Mouse (Mus musculus): Measurements from ENCODE around the gene Noxa1.

Noxa1 gene

DNA sequence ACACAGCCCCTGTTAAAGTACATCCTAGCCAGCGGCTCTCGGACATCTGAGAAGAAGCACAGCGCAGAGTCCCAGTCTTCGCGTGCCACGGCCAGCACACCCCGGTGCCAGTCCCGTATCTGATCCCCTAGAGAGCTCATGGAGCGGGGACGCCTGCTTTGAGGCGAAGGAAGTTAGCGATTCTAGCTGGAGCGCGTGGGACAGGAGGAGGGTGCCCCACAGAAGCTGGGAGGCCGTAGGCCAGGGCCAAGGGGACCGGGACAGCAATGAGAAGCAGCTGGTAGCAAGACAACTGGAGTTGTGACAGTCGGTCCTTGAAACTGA is 202 bp downstream of the Noxa1 start:
- no peak for DNase-seq

DNA sequence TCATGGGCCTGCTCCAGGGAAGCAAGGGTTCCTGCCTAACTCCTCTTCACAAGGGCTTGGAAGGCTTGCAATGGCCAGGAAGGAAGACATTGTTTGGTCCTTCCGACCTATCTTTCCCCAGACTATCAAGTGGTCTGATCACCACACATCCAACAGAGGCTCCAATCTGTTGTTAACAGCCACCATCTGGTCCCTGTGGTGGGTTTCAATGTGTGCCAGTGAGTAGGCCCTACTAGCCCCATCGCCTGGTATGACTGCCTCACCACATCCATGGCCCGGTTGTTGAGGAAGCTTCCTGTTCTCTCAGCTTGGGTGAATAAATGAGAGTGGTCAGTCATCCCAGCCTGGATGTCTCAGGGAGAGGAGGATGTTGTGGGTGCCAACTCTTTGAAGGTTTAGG is 6.3 kb downstream of the Noxa1 start:
- DNase-seq, result no peak

DNA sequence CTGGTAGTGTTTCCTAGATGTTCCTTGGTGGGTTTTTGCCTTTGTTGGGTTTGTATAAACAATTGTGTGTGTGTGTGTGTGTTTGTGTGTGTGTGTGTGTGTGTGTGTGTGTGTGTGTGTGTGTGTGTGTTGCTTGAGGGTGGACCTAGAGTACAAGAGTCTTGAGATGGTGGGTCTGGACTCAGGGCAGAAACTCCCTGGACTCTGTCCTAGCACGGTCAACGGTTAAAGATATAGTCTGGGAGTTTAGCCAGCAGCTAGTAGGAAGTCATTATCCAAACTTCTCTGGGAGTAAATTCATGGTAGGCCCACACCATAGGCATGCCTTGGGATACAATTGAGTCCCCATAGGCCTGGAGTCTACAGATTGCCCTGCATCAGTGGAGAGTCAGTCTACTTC is 7.1 kb downstream of the Noxa1 start:
- peak; percentile 22 for DNase-seq

DNA sequence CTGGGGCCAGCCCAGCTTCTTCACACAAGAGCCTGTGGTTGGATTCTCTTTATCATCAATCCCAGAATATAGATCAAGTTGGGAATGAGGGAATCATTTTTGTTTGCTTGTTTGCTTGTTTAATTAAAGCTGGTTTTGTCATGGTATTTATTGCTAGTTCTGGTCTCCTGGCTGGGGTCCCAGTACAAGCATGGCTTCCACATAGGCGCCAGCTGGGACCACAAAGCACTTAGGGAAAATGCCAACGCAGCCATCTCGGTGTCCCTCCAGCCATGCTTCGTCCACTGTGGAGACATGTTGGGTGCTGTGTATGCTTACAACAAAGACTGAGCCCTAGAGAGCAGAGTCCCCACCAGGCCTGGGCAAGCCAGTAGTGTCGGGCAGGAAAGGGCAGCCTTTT is 9.4 kb downstream of the Noxa1 start:
- DNase-seq, result no peak

DNA sequence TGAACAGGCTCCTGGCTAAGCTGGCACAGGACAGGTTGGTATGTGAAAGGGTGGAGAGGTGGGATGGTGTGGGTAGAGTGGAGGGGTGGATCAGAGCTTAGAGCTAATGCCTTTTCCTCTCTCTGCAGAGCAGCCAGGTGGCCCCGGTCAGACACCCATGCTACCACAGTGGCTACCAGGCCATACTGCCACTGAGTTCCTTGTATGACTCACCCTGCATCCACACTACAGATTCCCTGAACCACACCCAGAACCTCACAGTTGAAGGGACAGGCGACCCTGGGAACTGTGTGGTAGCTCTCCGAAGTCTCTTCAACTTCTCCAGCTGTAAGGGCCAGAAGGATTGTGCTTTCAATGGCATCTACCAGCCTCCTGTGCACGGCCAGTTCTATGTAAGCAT is 11.3 kb downstream of the Noxa1 start:
- DNase-seq, result no peak

DNA sequence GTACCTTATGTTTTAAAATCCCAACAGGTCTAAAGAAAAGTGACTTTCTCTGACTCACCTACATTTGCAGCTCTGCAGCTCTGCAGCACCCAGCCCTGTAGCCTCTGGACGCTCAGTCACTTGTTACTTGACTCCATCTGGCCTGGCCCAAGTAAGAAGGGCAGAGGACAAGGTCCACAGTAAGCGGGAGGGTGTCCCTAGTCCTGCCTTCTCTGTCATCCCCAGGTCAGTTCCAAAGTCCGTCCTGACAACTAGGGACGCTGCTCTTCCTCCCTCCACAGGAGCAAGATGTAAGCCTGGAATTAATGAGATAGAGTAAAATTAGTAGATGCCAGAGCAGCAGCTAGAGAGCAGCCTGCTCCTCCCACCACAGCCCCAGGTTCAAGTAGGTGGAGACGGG is 14.9 kb downstream of the Noxa1 start, which contains the start of gene Entpd8:
Gene Entpd8, plus strand, starts transcription at position 229 of the 400 bp plus-strand sequence.
- peak; percentile 90 for DNase-seq

DNA sequence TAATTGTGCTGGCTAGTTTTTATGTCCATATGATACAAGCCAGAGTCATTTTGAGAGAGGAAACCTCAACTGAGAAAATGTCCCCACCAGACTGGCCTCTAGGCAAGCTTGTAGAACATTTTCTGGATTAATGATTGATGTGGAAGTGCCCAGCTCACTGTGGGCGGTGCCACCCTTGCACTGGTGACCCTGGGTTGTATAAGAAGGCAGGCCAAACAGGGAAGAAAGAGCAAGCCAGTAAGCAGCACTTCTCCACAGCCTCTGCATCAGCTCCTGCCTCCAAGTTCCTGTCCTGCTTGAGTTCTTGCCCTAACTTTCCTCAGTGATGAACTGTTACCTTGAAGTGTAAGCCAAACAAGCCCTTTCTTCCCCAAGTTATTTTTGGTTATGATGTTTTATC is 16.0 kb downstream of the Noxa1 start:
- peak; percentile 87 for DNase-seq

DNA sequence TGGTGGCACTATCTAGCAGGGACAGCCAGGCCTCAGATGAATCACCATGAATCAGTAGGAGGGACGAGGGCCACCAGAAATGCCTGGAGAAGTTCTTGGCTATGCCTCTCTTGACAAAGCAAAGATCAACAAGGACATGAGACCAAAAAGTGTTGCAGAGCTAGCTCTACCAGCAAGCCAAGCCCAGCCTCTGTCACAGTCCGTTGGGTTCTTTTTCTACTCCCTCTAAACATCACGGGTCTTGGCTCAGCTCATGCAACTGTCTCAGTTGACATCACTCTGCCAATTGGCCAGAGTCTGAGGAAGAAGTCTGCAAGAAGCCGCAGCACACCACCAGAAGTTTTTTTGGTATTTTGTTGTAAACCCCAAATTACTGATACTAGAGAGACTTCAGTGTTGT is 19.4 kb downstream of the Noxa1 start:
- DNase-seq, result peak; percentile 86

DNA sequence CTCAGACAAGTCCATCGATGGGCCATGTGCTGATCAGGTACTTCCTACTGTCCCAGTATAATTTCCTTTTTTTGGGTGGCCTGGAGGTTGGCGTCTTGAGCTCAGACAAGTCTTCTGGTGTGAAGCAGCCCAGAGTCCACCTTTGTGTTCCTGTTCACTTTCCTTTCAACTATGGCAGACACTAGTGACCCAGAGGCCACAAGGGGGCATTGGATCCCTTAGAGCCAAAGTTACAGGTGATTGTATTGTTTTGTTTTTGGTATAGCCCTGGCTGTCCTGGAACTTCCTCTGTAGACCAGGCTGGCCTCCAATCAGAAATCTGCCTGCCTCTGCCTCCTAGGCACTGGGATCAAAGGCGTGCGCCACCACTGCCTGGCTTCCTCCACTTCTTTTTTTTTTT is 22.6 kb downstream of the Noxa1 start:
- no peak for DNase-seq

DNA sequence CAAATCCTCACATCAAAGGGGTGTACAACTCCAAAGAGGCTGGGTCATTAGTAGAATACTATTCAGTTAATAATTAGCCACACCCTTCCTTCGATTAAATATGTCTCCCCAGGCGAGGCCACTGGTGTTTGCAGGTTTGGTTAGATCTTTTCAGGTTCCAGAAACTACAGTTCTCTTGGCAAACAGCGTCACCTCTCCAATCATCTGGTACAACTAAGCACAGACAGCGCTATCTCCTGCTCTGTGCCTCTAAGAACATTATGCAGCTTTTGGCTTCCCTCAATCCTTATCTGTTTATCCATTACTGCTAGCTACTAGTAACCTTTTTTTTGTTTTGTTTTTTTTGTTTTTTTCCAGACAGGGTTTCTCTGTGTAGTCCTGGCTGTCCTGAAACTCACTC is 25.4 kb downstream of the Noxa1 start:
- DNase-seq, result no peak

DNA sequence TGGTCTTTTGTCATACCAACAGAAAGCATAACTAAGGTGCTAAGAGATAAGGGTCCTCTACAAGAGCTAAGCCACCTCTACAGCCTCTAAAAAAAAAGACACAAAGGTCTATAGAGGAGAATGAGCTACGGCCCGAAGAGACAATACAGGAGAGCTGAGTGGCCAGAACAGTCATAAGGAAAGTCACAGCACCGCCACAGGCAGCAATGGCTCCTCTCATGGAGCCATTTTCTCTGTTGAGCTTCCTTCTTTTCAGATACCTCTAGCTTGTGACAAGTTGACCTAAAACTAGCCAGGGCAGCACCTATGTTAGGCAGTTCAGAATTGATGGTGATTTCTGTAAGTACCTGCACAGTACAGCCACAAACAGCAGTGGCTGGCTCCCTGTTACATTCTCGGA is 28.4 kb downstream of the Noxa1 start:
- DNase-seq, result no peak

DNA sequence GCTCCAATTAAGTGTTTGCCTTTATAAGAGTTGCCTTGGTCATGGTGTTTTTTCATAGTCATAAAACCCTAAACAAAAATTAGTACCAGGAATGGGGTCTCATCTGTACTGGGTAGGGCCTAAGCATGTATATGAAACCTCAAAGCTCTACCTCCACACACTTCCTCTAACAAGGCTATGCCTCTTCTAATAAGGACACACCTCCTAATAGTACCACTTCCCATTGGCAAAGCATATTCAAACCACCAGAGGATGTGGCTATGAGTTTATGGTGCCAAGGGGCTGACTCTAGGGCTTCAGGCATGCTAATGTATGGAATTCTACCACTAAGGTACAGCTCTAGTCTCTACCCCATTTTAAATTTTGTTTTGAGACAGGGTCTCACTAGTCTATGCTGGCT is 29.4 kb downstream of the Noxa1 start:
- DNase-seq, result no peak

DNA sequence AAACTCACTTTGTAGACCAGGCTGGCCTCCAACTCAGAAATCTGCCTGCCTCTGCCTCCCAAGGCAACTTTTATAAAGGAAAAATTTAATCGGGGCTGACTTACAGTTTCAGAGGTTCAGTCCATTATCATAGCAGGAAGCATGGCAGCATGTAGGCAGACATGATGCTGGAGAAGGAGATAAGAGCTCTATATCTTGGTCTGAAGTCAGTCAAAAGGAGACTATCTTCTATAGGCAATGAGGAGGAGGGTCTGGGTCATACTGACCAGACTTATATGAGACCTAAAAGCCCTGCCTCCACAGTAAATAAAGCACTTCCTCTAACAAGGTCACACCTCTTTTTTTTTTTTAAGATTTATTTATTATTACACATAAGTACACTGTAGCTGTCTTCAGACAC is 30.7 kb downstream of the Noxa1 start:
- no peak for DNase-seq

DNA sequence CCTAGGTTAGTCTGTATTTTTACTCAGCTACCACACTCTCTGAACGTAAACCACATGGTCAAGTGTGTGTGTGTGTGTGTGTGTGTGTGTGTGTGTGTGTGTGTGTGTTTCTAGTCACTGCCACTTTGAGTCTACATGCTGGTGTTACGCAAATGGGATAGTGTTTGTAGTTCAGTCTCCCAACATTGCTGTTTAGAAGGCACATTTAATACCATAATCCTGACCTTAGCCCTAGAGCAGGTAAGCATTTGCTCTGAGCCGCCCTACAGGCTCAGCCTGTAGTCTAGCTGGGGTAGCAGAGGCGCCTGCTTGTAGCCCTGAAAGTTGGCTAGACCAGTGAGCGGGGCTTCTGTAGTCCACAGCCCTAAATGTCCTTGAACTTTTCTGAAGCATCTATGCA is 31.4 kb downstream of the Noxa1 start:
- no peak for DNase-seq

DNA sequence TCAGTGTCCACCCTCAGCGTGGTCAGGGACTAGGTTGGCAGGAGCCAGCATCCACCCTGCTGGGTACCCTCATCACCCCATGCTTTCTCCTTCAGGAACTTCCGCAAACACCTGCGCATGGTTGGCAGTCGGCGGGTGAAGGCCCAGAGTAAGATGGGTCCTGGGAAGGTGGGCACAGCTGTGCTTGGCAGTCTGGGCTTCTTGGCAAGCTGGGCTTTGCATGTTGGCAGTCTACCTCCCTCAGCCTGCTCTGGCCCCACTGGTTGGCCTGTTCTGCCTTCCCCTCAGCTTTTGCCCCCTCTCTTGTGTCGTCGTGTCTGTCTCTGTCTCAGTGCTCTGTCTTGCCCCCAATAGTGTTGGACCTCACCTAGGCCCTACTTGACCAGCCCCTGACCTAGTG is 36.0 kb downstream of the Noxa1 start:
- DNase-seq, result no peak

DNA sequence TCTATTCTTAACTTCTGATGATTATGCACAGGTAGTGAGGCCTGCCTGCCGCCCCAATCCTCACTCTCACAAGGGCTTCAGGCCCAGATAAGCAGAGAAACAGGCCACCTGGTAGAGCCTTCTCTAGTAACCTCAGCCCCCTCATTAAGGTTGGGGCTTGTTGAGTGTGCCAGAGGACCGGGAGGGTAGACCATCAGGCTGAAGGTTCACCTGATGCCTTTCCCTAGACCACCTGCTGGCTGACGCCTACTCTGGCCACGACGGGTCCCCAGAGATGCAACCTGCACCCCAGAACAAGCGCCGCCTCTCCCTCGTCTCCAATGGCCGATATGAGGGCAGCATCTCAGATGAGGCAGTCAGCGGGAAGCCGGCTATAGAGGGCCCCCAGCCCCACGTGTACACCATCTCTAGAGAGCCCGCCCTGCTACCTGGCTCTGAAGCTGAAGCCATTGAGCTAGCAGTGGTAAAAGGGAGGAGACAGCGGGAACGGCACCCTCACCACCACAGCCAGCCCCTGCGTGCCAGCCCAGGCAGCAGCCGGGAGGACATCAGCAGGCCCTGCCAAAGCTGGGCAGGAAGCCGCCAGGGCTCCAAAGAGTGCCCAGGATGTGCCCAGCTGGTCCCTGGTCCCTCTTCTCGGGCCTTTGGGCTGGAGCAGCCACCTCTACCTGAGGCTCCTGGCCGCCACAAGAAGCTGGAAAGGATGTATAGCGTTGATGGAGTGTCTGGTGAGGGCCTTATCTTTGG is 39.4 kb downstream of the Noxa1 start:
- no peak for DNase-seq

DNA sequence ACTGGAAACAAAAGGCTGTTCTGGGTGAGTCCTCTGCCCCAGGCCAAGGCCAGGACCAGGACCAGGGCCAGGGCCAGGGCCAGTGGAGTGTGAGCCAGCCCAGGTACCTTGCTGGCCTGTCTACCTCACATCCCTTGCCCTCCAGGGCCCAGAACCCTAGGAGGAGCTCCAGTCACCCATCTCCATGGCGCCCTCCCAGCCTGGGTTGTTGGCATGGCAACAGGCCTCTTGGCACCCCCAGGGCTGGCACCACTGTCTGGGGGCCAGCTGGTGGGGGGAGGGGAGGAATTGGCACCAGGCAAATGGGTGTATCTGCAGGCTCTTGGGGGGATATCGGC is 39.9 kb downstream of the Noxa1 start:
- no peak for DNase-seq

DNA sequence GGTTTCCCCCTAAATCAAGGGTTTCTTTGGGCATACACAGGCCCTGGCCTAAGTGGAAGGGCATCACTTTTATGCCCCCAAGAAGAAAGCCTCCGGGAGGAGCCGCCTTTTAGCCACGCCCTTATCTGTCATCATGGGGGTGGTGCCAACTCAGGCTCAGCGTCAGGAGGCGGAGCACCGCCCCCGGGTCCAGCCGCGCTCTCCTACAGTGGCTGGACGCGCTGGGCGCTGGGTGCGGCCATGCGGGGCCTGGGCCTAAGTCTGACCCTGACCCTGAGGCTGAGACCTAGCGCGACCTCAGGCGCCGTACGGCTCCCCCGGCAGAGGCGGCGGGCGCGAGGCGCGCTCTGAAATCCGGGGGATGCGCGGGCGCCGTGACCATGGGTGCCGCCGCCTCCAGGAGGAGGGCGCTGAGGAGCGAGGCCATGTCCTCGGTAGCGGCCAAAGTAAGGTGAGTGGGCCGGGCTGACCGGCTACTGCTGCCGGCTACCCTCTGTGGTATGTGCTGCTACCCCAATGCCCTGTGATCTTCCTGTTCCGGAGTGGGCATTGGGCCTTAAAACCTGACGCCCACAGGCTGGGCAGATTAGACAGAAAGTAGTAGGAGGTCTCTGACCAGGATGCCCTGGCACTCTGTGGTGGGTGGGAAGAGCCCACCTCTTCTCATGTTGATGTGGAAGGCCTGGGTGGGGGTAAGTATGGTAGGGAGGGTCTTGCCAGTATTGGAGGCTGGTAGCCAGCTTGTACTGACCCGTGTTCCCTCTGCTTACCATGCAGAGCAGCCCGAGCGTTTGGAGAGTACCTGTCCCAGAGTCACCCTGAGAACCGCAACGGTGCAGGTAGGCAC is 40.5 kb downstream of the Noxa1 start, which contains the start of gene Nsmf:
Gene Nsmf, plus strand, starts transcription at position 135 of the 847 bp plus-strand sequence.
- peak; percentile 83 for DNase-seq

DNA sequence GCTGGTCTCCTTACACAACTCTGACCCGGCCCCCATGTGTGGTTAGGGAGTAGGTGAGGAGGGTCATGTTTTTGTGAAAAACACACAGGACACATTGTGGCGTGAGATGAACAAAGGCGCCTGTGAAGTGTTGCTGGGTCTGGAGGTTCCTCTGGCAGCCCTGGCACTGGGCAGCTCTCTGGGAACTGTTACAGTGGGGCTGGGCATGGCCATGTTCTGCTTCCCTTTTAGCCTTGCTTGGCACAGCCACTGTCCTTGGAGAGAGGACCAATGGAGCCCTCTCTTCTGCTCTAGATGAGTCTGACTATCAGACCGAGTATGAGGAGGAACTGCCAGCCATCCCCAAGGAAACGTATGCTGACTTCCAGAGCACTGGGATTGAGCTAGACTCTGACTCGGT is 41.8 kb downstream of the Noxa1 start:
- no peak for DNase-seq

DNA sequence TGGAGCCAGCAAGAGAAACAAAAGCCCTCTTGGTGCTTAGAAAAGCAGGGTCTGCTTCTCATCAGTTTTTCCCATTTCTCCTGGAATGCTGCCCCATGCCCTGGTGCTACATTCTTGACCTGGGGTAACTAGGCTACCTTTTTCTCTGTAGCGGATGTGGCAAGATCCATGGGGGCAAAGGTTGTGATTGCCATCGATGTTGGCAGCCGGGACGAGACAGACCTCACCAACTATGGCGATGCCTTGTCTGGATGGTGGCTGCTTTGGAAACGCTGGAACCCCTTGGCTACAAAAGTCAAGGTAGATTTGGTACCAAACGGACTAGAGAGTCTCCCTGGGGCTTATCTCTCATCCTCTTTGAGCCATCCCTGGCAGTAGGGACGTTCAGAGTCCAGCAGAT is 43.5 kb downstream of the Noxa1 start:
- peak; percentile 34 for DNase-seq

DNA sequence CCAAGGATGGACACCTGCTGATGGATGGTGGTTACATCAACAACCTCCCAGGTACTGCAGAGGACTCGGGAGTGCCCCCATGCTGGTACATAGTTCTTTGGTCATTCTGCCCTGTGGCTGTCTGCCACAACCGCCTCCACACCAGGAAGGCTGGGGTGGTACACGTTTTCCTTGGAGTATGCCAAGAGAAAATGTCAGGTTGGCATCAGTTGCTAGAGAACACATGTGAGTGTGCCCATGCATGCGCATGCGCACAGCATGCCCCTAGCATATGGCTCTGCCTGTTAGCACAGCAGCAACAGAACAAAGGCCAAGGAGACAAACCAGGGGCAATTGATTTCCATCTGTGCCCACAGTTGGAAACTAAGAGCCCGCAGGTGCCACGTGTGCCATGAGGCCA is 44.0 kb downstream of the Noxa1 start:
- DNase-seq, result no peak

DNA sequence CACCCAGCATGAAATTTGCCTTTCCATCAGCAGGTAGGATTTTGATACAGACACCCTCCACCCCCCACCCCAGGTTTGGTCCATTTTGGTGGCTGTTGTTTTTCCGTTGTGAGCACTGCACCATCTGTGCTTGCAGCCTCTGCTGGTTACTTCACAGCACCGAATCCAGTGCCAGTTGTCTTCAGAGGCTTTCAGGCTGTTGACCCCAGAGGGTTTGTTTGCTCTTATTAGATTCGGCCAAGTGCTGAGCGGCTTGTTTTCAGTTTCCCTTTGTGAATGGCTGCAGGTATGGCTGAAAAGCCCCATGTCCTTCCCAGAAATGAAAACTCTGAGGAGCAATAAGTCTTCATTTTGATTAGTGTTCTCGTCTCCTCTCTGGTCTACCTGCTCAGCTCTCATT is 54.9 kb downstream of the Noxa1 start:
- no peak for DNase-seq
